Mouse (Mus musculus) cerebellum, adult 11-12 months (tissue): ENCODE data around the gene Clip4.

Experiments used
- DNase-seq: peaks from one replicate; pipeline ENCODE4 v3.0.0; 2022

The Clip4 gene

DNA sequence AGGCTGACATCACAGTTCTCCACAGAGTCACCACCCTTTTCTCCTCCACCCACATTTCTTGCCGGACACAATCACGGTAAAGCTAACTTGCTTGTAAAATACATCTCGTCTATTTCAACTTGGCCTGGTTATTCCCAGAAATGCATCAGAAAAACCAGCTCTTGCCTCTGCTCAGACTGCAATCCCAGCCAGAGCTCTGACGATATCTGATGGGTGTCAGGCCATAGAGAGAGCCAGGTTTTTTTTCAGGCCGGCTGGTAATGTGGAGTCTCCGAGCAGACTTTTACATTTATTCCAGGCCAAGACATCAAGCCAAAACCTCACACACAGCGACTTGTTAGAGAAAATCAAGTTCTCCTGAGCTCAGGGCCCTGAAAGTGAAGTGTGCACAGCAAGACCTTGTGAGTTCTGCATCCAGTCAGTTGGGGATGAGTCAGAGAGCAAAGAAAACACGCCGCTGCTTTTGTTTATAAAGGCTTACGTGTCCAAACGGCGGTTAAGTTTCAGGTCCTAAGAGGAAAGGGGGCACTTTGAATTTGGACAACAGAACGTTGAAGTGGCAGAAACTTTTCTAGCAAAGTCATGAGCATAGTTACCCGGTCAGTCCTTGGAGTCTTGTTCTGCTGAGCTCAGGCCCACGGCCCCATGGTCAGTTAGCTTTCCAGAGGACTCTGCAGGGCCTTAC lies 27.4 kb downstream of the Clip4 start:
- DNase-seq, result no peak

DNA sequence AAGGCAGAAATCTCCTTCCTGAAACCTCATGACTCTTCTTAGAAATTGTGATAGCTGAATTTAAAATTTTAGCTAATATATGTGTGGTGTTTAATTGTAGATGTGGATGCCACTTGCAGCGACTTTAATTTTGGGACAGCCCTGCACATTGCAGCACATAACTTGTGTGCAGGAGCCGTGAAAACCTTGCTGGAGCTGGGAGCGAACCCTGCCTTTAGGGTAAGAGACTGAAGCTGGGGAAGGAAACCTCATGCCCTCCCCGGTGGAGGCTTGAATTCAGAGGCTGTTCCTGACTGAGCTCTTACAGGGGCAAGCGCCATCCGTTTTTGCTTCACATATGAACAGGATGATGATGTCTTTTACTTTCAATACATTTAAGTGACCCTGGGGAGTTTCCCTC lies 35.2 kb downstream of the Clip4 start:
- no peak for DNase-seq

DNA sequence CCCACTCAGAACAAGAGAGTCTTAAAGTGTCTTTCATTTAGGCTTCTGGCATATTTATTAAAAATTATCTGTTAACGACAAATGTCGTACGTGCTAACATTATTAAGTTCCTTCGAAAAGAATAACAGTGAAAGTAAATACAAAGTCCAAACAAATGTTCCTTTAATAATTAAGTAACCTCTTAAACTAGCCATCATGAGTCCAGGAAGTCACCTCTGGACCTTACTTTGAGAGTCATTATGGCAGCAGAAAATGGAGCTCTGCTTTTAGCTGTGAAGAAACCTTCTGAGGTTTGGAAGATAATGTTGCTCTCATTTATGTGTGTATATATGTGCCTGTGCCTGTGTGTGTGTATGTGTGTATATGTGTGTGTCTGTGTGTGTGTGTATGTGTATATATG lies 35.6 kb downstream of the Clip4 start:
- no peak for DNase-seq

DNA sequence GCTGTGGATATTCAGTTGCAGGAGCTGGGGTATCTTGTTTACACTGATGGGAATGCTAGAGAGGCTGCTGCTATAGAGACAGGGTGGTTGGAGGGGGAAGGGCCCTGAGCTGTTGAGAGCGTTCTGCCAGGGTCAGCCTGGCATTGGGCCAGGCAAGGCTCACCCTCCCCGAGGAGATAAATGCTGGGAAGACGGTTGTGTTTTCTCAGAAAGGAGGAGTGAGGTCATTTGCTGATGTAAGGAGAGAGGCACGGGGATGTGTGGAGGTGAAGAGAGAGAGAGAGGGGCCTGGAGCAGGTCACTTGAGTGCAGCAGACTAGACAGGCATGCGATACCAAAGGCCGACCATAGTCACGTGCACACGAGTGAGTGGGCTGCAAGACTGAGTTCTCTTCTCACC lies 42.8 kb downstream of the Clip4 start:
- no peak for DNase-seq

DNA sequence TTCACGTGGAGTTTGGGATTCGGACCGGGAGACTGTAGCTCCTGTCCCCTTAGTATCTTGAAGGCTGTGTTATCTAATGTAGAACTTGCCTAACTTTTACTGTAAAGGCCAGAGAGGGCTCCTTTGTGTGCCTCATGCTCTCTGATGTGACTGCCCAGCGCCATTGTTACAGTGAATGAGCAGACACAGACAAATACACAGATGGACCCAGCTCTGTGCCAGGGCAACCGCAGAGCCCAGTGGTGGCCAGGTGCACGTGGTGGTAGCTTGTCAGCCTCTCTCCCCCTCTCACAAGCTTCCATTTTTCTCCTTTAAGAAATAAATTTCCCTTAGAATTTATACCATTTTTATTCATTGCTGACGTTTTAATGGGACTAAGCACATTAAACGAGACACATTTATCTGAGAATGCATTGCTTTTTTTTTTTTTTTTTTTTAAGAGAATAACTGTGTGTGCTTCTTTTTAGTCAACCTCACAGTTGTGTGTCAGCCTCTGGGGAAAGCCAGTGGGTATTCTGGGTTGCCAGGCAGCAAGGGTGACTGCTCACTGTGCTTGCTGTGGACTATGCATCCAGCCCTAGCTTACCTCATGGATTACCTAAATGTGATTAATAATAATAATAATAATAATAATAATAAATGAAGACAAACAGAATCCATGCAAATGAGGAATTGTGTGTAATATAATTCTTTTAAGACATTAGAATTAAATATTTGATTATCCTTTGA lies 48.0 kb downstream of the Clip4 start:
- DNase-seq, result no peak

DNA sequence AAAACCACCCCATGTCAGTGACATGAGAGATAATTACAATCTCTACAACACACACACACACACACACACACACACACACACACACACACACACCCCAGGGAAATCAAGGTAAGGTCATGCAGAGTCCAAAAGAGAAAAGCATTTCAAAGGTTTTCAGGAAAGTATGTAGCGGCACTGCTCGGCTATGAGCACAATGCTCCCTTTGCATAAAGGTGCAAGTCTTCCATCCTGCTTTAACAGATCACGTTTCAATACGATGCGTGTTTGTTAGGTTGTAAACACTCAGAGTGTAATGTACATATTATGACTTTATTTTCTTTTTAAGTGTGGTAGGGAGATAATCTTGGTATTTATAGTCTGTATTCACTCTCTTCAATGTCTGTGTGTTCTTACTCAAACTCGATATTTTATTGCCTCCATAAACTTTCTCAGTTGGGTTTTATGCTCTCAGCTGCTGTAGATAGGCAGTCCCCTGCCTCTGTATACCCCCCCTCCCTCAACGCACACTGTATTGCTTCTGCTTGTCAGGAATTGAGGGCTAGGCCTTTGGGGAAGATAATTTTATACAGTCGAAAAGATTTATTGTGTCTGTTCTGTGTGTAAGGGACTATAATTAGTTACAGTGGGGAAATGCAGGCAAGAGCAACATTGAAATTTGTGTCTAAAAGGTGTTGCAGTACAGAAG lies 55.5 kb downstream of the Clip4 start:
- DNase-seq, result no peak

DNA sequence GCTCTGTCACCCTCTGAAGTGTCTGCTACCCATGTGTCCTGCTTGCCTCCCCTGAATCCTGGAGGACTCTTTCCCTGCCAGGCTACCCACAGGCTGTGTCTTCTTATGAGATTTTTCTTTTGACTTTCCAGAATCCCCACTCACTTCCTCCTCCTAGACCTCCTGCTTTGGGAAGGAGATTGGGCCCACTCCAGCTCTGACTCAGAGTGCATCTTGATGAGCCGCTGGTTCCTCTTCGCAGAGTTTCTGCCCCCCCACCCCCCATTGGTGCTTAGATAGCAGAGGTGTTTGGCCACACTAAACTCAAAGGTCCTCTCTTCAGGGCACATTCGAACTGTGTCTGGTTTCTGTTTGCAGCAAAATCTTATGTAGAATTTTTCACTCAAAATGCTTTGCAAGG lies 58.3 kb downstream of the Clip4 start:
- DNase-seq, result no peak

DNA sequence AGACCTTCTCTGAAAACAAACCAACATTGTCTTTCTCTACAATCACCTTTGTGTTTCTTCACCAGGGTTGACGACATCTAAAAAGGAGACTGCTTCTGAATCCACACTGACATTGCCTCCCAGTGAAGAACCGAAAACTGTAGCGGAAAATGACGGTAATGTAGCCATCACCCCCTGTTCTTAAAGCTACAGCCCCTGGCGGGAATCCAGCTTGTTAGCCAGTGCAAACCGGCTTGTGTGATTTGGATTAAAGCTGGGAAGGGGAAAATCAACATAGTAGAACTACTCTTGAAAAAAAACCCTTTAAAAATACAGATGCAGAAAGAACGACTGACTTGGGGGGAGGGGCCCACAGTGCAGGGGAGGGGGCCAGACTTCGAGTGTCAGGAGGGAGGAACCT lies 59.4 kb downstream of the Clip4 start:
- no peak for DNase-seq

DNA sequence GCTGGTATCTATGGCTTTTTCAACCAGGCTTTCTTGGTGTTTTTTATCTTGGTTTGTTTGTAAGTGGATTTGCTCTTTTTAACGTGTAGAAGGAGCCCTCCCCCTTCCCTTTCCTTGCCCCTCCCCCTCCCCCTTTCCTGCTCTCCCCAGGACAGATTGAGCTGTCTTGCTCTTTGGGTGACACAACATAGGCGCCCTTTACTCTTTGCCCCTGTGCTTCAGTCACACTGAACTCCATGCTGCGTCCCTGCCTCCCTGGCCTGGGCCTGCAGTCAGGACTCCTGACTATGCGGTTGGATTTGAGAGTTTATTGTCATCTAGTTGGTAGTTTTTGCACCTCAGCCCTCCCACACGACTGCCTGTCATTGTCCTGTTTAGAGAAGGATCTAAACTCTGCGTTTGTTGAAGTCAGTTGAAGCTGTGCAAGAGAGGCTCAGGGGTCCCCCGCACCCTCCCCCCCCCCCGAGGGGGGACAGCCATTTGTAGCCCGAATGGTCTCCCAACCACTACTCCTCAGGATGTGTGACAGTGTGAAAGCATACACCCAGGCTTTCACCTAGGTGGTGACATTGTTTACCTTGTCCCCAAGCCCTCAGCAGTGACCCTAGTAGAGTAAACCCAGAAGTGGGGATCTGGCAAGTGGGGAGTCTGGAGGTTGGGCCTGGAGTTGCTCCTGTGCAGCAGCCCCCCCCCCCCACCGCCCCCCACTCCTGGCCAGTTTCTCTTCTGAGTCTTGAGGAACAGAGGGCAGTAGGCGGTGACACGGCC lies 60.6 kb downstream of the Clip4 start:
- no peak for DNase-seq

DNA sequence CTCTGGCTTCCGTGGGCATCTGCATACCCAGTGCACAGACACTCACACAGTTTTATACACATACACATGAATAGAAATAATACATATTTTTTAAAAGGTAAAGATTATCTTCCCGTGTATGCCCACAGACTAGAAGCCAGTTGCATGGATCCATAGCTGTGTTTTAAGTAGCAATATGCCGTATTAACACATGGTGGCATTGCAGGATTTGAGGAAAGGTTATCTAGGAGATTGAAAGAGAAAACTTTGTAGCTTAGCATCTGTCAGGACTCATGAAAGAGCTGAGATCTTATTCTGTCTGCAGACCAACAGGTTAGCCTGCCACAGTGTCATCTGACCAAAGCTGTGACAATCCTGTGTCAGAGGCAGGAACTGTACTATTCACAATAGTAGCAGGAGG lies 63.7 kb downstream of the Clip4 start:
- DNase-seq, result no peak

DNA sequence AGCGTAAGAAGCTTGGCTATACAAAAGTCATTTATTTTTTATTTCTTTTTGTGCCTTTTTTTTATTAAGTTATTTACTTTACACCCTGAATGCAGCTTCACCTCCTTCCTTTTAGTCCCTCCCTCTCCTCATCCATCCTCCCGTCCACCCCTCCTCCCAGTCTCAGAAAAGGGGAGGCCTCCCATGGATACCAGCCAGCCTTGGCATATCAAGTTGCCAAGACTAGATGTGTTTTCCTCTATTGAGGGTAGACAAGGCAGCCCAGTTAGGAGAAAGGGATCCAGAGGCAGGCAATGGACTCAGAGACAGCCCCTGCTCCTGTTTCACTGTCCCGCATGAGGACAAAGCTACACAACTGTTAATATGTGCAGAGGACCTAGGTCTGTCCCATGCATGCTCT lies 93.9 kb downstream of the Clip4 start:
- no peak for DNase-seq

DNA sequence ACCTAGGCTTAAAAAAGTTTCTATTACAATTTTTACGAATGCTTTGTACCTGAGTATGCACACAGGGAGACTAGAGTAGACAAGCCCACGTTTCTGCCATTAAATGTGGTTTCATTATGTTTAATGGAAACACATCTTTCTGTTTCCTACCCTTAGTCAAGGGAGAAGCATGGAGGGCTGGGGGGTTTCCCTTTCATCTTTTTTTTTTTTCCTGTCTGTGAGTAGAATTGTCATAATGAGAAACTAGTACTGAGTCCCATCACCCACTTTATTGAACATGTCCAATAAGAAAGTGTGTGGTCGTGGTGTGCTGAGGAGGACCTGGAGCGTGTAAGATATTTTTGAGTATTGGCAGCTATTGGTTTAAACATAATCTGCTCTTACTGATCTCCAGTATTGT lies 94.6 kb downstream of the Clip4 start:
- no peak for DNase-seq

DNA sequence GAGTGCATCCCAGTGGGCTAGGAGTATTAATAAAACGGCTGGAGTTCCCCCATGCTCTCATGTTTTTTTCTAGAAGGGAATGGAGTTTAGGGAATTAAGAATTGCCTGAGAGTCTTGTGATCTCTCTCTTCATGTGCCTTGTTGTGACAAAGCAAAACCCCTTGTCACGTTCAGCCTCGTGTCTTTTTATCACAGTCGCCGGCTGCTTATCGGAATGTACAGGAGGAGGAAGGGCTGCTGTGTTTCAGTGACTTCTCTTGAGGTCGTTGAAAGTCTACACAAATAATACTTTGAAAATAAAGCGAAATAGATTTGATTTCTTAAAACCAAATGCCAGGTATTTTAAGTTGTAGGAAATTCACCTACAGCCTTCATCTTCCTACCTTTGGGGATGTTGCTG lies 95.8 kb downstream of the Clip4 start:
- no peak for DNase-seq

DNA sequence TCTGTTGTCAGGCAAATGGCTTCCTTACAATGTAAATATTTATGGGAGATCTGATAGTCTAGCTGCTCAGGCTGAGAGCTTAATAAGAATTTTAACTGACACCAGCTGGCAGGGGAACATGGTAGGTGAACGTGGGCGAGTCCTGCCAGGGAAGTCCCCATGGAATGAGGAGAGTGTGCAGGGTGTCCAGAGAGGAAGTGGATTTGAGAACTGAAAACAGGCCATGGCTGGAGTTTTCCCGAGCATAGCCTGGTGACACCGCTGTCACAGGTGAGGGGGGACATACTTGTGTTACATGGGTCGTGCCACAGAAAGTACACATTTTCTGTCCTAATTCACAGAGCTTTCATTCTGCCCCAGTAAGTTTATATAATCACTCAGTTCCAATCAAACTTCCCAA lies 97.2 kb downstream of the Clip4 start:
- DNase-seq, result no peak

DNA sequence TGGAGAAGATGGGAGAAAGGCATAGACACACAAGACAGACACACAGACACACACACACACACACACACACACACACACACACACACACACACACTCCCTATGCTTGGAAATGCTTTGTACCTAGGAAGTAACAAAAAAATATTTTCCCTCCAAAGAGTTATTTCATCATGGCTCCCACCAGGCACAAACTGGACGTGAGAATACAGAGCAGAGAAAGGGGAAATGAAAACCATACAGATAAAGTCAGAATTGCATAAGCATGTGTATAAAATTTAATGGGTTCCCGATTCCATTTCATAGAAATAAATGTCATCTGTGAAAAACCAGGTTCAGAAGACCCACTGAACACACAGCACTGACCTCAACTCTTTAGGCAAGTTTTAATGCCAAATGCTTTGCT lies 99.6 kb downstream of the Clip4 start:
- no peak for DNase-seq

DNA sequence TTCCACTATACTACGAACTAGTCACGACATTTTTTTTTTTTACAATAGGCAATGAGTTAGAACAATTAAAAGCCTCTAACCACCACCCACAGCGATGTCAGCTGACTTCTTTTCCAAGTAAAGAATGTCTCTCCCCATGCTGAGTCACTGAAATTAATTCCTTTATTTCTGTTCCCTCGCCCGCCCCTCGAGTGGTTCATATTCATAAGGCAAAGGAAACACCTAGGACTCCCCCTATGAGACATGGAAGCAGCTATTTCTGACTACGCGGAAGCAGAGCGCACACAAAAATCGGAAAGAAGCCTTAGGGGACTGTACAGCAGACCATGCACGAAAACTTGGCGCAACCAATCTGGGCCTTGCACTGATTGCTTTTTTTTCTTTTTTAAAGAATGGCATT lies 100.6 kb downstream of the Clip4 start:
- no peak for DNase-seq

DNA sequence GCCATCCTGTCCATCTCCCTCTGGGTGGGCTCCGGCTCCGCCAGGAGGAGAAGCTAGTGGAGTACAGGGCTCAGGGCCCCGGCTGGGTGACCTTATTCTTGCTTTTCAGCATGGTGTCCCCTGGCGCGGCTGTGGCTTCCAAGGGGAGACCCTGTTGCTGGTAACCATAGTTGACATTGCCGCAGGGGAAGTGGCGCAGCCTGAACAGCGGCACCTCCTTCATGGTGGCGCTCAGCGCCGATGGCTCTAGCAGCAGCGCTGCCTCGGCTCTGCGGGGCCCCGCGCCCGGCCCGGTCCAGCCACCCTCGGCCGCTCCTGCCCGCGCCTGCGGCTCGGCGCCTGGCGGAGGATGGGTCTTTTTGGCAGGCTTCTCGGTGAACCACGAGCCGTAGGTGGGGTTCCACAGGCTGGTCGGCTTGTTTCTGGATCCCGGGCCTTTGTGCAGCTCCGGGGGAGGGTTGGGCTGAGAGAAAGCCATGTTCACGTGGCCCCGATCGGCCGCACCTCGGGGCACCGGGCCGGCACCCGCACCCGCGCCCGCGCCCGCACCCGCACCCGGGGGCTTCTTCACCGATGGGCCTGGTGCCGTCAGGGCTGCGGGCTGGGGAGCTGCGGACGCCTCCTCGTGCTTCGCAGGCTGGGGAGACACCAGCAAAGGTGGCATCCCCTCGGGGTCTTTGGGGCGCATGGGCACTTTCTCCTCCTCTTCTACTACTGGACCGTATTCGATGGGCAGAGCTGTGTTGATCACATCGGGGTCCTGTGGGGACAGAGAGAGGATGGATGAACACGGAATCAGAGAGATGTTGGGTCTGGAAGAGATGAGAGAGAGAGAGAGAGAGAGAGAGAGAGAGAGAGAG lies 101.3 kb downstream of the Clip4 start:
- no peak for DNase-seq

DNA sequence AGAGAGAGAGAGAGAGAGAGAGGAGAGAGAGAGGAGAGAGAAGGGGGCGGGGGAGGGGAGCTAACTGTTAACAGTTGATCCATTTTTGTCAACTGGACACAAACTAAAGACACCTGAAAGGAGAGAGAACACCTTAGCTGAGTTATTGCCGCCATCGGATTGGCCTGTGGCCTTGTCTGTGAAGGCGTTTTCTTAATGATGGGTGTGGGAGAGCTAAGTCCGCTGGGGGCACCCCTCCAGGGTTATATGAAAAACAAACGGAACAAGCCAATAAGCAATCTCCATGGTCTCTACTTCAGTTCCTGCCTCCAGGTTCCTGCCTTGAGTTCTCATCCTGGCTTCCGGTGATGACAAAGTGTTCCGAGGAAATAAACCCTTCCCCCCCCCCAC lies 102.0 kb downstream of the Clip4 start:
- DNase-seq, result no peak

DNA sequence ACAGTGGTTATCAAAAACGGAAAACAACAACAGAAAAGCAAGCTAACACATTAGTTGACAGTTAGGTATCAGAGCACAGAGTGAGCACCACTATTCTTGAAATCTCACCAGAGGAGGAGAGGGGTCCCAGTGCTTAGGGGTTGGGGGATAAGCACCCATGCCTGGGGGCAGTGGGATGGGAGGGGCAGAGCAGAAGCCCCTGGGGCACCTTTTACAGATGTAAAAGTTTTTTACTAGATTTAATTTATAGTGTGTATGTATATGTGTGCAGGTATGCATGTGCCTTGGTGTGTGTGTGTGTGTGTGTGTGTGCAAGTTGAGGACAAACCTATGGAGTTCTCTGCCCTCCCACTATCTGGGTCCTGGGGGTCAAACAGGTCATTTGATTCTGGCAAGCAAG lies 102.4 kb downstream of the Clip4 start:
- no peak for DNase-seq

DNA sequence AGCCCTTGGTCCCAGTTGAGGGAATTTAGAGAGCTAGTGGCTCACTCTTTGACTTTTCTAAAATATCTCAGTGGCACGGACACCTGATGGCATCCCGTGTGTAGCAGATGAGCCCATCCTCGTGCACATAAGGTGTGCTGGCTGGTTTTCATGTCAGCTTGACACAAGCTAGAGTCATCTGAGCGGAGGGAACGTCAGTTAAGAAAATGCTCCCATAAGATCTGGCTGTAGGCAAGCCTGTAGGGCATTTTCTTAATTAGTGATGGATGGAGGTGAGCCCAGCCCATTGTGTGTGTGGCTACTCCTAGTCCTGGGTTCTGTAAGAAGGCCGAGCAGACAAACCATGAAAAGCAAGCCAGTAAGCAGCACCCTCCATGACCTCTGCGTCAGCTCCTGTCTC lies 103.7 kb downstream of the Clip4 start:
- no peak for DNase-seq

DNA sequence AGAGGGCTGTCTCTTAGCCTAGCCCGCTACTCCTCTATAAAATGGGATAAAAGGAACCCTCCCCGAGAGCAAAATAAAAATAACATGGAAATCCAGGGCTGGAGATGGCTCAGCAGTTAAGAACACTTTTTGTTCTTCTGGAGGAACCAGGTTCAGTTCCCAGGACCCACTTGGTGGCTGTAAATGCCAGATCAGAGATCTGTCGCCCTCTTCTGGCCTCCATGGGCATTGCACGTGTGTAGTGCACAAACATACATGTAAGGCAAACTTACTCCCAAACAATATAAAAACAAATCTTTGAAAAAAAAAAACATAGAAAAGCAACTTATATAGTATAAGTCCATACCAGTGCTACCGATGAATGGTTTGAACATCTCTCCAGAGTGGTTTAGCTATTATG lies 104.7 kb downstream of the Clip4 start:
- DNase-seq, result no peak

DNA sequence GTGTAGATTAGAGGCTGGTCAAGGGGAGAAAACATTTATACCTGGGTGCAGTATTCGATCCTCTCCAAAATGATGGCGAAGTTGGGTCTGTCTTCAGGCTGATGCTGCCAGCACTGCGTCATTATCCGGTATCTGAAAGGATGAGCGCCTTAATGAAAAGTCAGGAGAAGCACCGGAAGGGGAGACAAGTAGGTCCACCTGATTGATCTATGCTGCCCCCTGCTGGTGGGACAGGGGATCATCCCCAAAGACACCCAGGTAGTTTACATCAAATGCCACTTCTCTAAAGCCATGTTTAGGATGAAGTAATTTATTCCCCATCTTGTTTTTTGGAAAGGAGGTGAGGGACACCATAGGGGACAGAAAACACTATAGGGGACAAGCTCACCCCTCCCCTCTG lies 105.8 kb downstream of the Clip4 start:
- DNase-seq, result peak; percentile 15

DNA sequence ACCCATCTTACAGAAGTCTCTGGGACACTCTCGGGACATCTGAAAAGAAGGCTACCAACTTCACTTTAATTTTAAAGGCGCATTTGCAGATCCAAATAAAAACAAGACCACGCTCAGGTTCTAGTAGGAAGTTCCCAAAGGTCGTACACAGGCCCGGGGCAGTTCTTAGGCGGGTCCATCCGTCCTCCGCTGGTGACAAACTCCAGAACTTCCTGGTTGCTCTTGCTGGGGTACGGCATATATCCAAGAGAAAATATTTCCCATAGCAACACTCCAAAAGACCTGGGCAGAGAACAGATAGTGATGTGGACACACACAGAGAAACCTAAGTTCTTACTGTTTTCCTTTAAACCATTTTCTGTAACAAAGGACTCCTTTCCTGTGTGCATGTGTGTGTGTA lies 106.5 kb downstream of the Clip4 start:
- no peak for DNase-seq
